Mouse (Mus musculus): Measurements from ENCODE around the gene Pou5f2.

DNA sequence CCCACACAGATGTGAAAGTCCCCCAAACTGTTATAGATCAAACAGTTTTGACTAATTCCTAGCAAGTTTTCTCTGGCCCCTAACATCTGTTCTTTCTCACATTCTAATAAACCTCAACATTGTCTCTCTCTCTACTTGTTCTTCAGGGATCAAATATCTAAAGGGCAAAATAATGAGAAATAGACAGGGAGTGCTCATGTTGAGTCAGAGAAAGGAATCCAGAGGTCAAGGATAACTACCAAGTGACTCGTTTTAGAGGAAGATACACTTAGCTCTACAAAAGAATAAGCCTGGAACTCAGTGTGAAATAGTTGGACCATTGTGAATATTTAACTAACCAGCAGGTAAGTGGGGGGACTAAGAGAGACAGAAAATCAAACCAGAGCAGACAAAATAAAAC lies 8.1 kb downstream of the Pou5f2 start:
- TF ChIP-seq CTCF (IDR thresholded peaks at IDR 0.05; ENCODE audit: low read depth, low read length) (no peak), POLR2A (IDR thresholded peaks at IDR 0.05; ENCODE audit: borderline replicate concordance, low read depth, low read length) (no peak)

All from bone marrow macrophage, adult 2 months (primary cell).